Mouse (Mus musculus): ENCODE measurements around the gene Cfap99.

Gene Cfap99

GRCm38 (mm10) chr5:34372541-34372940 lies 84.1 kb downstream of the Cfap99 start:
- Histone ChIP-seq H3K36me3 (ENCODE audit: control insufficient read depth, insufficient read depth, low read length, poor library complexity, severe bottlenecking) (no peaks in the 10 kb centered on the region), H3K27me3 (ENCODE audit: control insufficient read depth, insufficient read depth, low read length, poor library complexity, severe bottlenecking) (no peaks in the 10 kb centered on the region)
- DNase-seq (ENCODE audit: low read depth, low spot score) = no peak

Data from splenic B cell, adult 2 months (primary cell).